Mouse (Mus musculus): ENCODE measurements around the gene Mpp6.

- TF ChIP-seq GATA1 (IDR thresholded peaks at IDR 0.05; ENCODE audit: borderline replicate concordance, low read length) = no peak
- no peak for TF ChIP-seq FLI1 (IDR thresholded peaks at IDR 0.05; ENCODE audit: low read length)
Measured at GRCm38 (mm10) chr6:50090221-50090620, 19.8 kb upstream of the Mpp6 start.

All from megakaryocyte, embryonic 14.5 days (primary cell).